Mouse (Mus musculus) megakaryocyte progenitor cell, adult 5-6 weeks (primary cell): ENCODE results near the gene Cdr2. TPM values are rescaled to one million over a fixed set of nuclear protein-coding genes. Genes with fewer than 3 reads are reported as not detected.
"Not testable (repeated sequence)": the region's sequence is repeated elsewhere in the genome, so short reads cannot be mapped to it uniquely, and the experiment has no call there.

Experiments
- ATAC-seq: replicated peaks from 2 replicates; pipeline ENCODE4 v1.8.0; 2016; ENCODE audit warnings: mild to moderate bottlenecking, moderate TSS enrichment, inconsistent platforms; ENCODE audit not compliant: poor library complexity
- total RNA-seq, 2 experiments: library from RNA; stranded (forward) in 1 of 2; stranded (reverse) in 1 of 2; fragments of 157-497, 149-512 nt in 1 of 2; fragments of 200-1000 nt in 1 of 2; gene quantifications; 2 replicates each; pipeline versions ENCODE4 v1.2.3 to v1.2.4; 2015 to 2017

The Cdr2 gene
- total RNA-seq, 2 experiments from 2014 or later: 4.3 to 4.7 TPM

GRCm38 (mm10) chr7:120974001-120974400 lies 8.1 kb downstream of the Cdr2 start:
- ATAC-seq: no peak

GRCm38 (mm10) chr7:120972471-120972870 lies 9.6 kb downstream of the Cdr2 start:
- not testable (repeated sequence) for ATAC-seq

DNA sequence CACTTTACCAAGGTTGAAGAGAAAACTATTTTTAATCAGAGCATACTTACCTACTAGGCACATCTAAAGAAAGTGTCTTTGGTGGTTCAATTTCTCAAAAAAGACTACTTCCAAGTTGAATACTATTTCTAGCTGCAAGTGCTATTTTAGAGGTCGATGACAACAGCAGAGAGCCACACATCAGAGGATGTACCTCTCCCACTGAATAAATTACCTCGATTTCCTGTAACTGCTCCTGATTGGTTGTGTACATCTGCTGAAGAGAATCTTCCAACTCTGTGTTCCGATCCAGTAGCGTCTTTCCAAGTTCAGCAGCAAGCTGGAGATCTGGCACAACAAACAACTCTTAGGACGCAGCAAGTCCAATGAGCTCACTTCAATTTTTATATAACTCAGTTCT lies 12.0 kb downstream of the Cdr2 start:
- ATAC-seq: no peak

DNA sequence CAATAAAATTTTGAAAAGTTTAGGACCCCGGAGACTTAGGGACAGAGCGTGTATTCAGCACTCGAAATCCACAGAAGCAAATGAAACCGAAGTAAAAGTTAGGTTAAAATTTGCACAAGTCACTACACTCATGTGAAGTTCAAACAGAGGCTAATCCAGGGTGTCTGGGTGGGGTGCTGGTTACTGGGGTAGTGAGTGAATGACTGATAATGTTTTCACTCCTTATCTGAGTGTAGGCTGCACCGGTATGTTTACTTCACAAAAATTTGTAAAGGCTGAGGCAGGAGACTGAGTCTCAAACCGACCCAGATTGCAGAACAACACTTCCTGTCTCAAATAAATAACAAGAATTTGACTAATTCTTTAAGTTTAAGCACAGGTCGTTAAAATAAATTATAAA lies 12.9 kb downstream of the Cdr2 start:
- ATAC-seq: peak; percentile 94

GRCm38 (mm10) chr7:120963126-120963525 lies 19.0 kb downstream of the Cdr2 start:
- ATAC-seq: no peak

- ATAC-seq: no peak
Measured at GRCm38 (mm10) chr7:120961893-120962292, 20.2 kb downstream of the Cdr2 start.

- no peak for ATAC-seq
Measured at GRCm38 (mm10) chr7:120960601-120961000, 21.5 kb downstream of the Cdr2 start.

DNA sequence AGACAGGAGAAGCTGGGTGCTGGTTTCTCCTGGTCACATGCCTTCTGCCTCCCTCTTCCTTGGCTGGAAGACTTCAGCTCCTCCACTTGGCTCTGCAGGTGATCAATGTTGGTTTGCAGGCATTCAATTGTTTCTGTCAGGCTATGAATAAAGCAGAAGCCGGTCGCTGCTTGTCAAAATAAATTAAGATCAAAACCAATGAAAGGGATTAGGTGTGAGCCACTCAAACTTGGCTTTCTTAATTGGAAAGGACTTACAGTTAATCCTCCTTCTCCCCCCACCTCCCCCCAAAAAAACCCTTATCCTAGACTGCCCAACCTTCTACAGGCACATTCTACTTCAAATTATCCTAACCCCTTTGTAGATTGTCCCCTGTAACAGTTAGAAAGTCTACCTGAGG lies 22.0 kb downstream of the Cdr2 start:
- ATAC-seq: no peak

- ATAC-seq: not testable (repeated sequence)
Measured at GRCm38 (mm10) chr7:120953591-120953990, 28.5 kb downstream of the Cdr2 start.

DNA sequence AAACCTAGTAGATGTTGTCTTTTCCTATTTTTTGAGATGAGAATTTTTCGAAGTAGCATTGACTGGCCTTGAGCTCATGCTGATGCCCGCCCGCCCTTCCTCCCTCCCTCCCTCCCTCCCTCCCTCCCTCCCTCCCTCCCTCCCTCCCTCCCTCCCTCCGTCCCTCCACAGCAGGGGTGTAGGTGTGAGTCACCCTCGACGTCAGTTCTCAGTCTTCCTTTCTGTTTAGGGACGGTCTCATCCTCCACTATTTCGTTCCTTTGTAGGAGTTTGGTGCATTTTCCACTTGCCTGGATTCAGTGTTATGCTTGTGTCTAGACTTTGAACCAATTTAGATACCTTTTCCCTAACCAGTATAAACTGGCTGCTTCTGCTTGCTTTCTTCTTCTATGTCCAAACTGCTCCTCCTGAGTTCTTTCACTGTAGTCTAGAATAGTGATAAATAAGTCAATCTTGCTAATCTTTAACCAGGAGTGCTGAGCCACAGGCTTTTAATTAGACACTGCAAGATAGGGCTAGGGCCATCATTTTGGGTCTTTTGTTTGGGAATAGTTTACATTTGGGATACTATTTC lies 38.1 kb downstream of the Cdr2 start:
- no peak for ATAC-seq

DNA sequence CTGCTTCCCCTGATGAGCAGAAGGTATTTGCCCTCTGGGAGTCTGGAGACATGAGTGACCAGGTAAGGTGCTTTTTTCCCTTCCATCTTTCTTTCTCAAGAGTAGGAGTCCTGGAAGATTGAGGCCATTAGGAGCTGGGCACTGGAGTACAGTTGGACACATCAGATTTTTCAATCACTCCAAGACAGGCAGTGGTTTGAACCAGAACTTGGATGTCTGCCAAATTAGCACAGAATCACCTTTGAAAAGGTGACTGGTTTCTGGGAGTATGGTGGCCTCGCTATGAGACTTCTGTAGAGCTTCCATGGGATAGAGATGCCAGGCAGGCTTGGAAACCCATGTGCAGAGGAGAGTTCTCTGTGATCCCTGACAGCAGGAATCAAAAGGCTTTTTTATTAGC lies 39.6 kb downstream of the Cdr2 start:
- no peak for ATAC-seq

GRCm38 (mm10) chr7:120941214-120941613 lies 40.9 kb downstream of the Cdr2 start:
- no peak for ATAC-seq

GRCm38 (mm10) chr7:120940343-120940742 lies 41.8 kb downstream of the Cdr2 start:
- no peak for ATAC-seq

GRCm38 (mm10) chr7:120938206-120938605 lies 43.9 kb downstream of the Cdr2 start:
- no peak for ATAC-seq

DNA sequence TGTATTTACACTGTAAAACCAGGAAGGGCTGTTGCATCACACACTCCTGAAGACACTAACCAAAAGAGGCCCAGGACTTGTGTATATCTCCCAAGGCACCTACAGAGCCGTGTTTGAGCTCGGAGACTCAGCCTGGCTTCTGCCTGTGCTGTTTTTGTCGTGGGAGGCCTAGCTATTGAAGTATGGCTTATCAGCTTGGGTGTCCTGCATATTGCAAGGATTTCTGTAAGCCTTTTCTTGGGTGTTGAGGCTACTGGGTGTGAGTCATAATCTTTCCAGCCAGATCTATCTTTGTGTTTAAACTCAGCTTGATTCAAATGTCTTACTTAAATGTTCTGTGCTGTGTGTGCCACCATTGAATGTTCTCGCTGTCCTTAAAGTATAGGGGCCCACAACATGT lies 45.6 kb downstream of the Cdr2 start:
- ATAC-seq: no peak

GRCm38 (mm10) chr7:120934716-120935115 lies 47.4 kb downstream of the Cdr2 start:
- ATAC-seq: peak; percentile 90

GRCm38 (mm10) chr7:120933680-120934195 lies 48.4 kb downstream of the Cdr2 start:
- peak; percentile 59 for ATAC-seq

GRCm38 (mm10) chr7:120933110-120933509 lies 49.0 kb downstream of the Cdr2 start:
- ATAC-seq: no peak

DNA sequence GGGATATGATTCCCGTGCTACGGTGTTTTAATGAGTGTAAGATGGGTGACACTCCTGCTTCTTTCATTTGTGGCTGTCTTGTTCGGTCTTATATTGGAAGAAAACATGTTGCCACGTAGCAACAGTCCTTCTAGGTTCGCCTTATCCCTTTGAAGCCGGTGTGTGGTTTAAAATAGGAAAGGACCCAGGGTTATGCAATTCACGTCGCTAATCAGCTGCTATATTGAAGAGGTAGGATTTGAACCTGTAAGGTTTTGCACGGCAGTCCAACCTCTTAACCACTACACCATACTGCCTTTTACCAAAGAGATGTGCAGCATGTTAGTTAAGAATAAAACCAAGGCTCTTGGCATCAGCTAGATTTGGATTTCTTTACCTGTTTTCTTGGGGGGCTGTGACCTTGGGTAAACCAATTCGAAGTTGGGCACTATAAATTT lies 63.6 kb downstream of the Cdr2 start:
- peak; percentile 75 for ATAC-seq

- peak; percentile 89 for ATAC-seq
Measured at GRCm38 (mm10) chr7:120917592-120918461, 64.3 kb downstream of the Cdr2 start, which contains the start of gene Polr3e. Gene Polr3e (plus strand): TSS chr7:120917744.

GRCm38 (mm10) chr7:120917279-120917591 lies 64.9 kb downstream of the Cdr2 start:
- no peak for ATAC-seq

DNA sequence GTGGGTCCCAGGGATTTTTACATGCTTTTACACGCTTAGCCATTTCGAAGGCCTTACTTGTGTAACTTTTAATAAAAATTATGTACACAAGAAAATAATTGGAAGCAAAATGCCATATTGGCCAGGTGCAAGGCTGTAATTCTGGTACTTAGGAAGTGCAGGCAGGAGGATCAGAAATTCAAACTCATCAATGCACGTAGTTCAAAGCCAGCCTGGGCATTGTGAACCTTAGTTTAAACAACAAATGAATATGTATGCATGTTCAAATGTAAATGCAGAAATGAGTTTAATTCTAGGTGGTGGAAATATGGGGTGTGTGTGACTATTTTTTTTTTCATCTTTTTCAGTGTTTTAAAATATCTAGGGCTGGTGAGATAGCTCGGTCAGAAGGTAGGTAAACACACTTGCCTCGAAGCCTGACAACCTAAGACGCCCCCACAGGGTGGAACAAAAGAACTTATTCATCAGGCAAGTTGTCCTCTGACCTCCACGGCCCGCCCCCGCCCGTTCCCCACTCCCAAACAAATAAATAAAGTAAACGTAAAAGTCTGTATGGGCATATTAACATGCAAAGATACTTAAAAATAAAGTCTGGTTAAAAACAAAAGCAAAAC lies 65.7 kb downstream of the Cdr2 start:
- ATAC-seq: no peak
